ENCODE assay signal across 12 mouse cellular contexts in genomic region chr3:56590071-56590470, GRCm38 (mm10).
DNase-seq lines count a peak whose midpoint lies in the region; TF ChIP-seq lines count a peak whose summit lies in the region.
"Had no signal": no experiment of that assay in that cellular context is flagged by ENCODE, and none has a peak within 500 bp of the region (broad histone marks: within the 10 kb centered on the region; RNA-seq: fewer than 3 reads in every experiment).

No protein-coding gene starts in this region.

- no peak for TF ChIP-seq POLR2A in brain, embryonic 14.5 days (IDR thresholded peaks at IDR 0.05; ENCODE audit: borderline replicate concordance, extremely low read depth, insufficient read depth, insufficient read length, poor library complexity, severe bottlenecking)

- DNase-seq in heart, postnatal 10 days: peak; percentile 4 to 11
- DNase-seq in heart, adult 11 months: no peak
- DNase-seq in brain, embryonic 14.5 days (ENCODE audit: low read depth): peak; percentile 13
- DNase-seq in frontal cortex, postnatal 25 days (ENCODE audit: low spot score in 2 of 2): peak; percentile 4
- DNase-seq in right cerebral cortex, postnatal 25 days: peak; percentile 16
- no peak for DNase-seq in lung, postnatal 36 days
- DNase-seq in ovary, postnatal 14 days (ENCODE audit: low spot score): no peak
- DNase-seq: heart, adult 2 months; heart, postnatal 14 days; layer of hippocampus, adult 9-11 months; liver, postnatal 0 days; lung, postnatal 4 days had no signal

- TF ChIP-seq CTCF in brain, embryonic 14.5 days (IDR thresholded peaks at IDR 0.05; ENCODE audit: borderline replicate concordance, extremely low read depth, insufficient read depth, insufficient read length): no peak

- intact Hi-C loops in heart, postnatal 10 days (cut with DNase I): no loop called here

Comparison
In these comparisons a context has a peak if more than half of its experiments do, and no peak if none do; other contexts are left out.
1. DNase-seq: peak in heart, postnatal 10 days (2 of 2), brain, embryonic 14.5 days (single experiment), frontal cortex, postnatal 25 days (2 of 2) and right cerebral cortex, postnatal 25 days (single experiment); none in heart, adult 11 months (single experiment), lung, postnatal 36 days (single experiment) and ovary, postnatal 14 days (single experiment).